Mouse (Mus musculus) cerebral cortex, adult 2 months (tissue): ENCODE results near the gene Ltc4s.

ENCODE experiments used
- WGBS: fragments of 180-500 bp; shearing (Covaris S2); methylation state at CpG from one replicate; pipeline ENCODE4 v1.1.7; 2018; 5-methylcytosine and 5-hydroxymethylcytosine counted together

Ltc4s gene

GRCm38 (mm10) chr11:50198916-50199315 is 39.5 kb downstream of the Ltc4s start:
- 90% methylated on average over 2 of the region's 2 CpGs for WGBS

GRCm38 (mm10) chr11:50198219-50198846 is 40.1 kb downstream of the Ltc4s start:
- WGBS: 74% methylated on average over 4 of the region's 5 CpGs

GRCm38 (mm10) chr11:50197500-50197899 is 40.9 kb downstream of the Ltc4s start:
- WGBS: 89% methylated on average over 4 of the region's 4 CpGs

- 84% methylated on average over 4 of the region's 4 CpGs for WGBS
Observed at GRCm38 (mm10) chr11:50194793-50195192, 43.6 kb downstream of the Ltc4s start.

- 85% methylated on average over 7 of the region's 7 CpGs for WGBS
Observed at GRCm38 (mm10) chr11:50194070-50194469, 44.3 kb downstream of the Ltc4s start.

- WGBS: 85% methylated on average over 3 of the region's 3 CpGs
Observed at GRCm38 (mm10) chr11:50192278-50192677, 46.1 kb downstream of the Ltc4s start.

- 91% methylated on average over 4 of the region's 4 CpGs for WGBS
Observed at GRCm38 (mm10) chr11:50190362-50190761, 48.1 kb downstream of the Ltc4s start.

GRCm38 (mm10) chr11:50188682-50189081 is 49.7 kb downstream of the Ltc4s start:
- WGBS: 85% methylated on average over 7 of the region's 7 CpGs
